Mouse (Mus musculus) CD4-positive, CD25-positive, alpha-beta regulatory T cell, adult 4 months (primary cell): Measurements from ENCODE around the gene Cercam. TPM values are rescaled to one million over a fixed set of nuclear protein-coding genes. Genes with fewer than 3 reads are reported as not detected.

Experiments
- ATAC-seq: one replicate; pipeline ENCODE4 v1.8.0; 2017
- polyA plus RNA-seq, 2 experiments: library from polyadenylated mRNA; unstranded; fragments of 100-300 nt; shearing (Covaris generic); gene quantifications; one replicate each; pipeline ENCODE4 v1.2.1; 2017

Cercam gene
- under 1 TPM; 0.20 to 0.87 TPM for polyA plus RNA-seq

GRCm38 (mm10) chr2:29868949-29869645, at the start of gene Cercam:
TSS of gene Cercam (plus strand) at chr2:29869164.
- ATAC-seq: peak; percentile 90

GRCm38 (mm10) chr2:29819363-29819762, 49.6 kb upstream of the Cercam start:
- no peak for ATAC-seq

- ATAC-seq: peak; percentile 60
Observed at GRCm38 (mm10) chr2:29820025-29820817, 48.7 kb upstream of the Cercam start, which contains the start of gene Urm1. TSS of gene Urm1 (plus strand) at chr2:29820075.

GRCm38 (mm10) chr2:29826318-29826925, 42.5 kb upstream of the Cercam start:
- no peak for ATAC-seq

- peak; percentile 98 for ATAC-seq
Observed at GRCm38 (mm10) chr2:29826926-29827708, 41.8 kb upstream of the Cercam start.

GRCm38 (mm10) chr2:29827709-29828024, 41.3 kb upstream of the Cercam start:
- ATAC-seq: no peak

- no peak for ATAC-seq
Observed at GRCm38 (mm10) chr2:29831106-29831505, 37.9 kb upstream of the Cercam start.

- no peak for ATAC-seq
Observed at GRCm38 (mm10) chr2:29833796-29834195, 35.2 kb upstream of the Cercam start.

GRCm38 (mm10) chr2:29835391-29835899, 33.5 kb upstream of the Cercam start:
- no peak for ATAC-seq

- no peak for ATAC-seq
Observed at GRCm38 (mm10) chr2:29839460-29839859, 29.5 kb upstream of the Cercam start.

- ATAC-seq: no peak
Observed at GRCm38 (mm10) chr2:29843231-29844105, 25.5 kb upstream of the Cercam start.

GRCm38 (mm10) chr2:29844115-29844514, 24.8 kb upstream of the Cercam start:
- no peak for ATAC-seq

- no peak for ATAC-seq
Observed at GRCm38 (mm10) chr2:29844661-29845060, 24.3 kb upstream of the Cercam start.

GRCm38 (mm10) chr2:29845636-29846035, 23.3 kb upstream of the Cercam start:
- ATAC-seq: no peak

GRCm38 (mm10) chr2:29846061-29846853, 22.7 kb upstream of the Cercam start:
- ATAC-seq: no peak

GRCm38 (mm10) chr2:29846911-29847310, 22.1 kb upstream of the Cercam start:
- ATAC-seq: no peak

- no peak for ATAC-seq
Observed at GRCm38 (mm10) chr2:29849041-29849440, 19.9 kb upstream of the Cercam start.

- no peak for ATAC-seq
Observed at GRCm38 (mm10) chr2:29849841-29850480, 19.0 kb upstream of the Cercam start.

GRCm38 (mm10) chr2:29852957-29853485, 15.9 kb upstream of the Cercam start:
- ATAC-seq: no peak

- ATAC-seq: no peak
Observed at GRCm38 (mm10) chr2:29853736-29854135, 15.2 kb upstream of the Cercam start.
